Mouse (Mus musculus): Measurements from ENCODE around the gene Klhdc7a. TPM values are rescaled to one million over a fixed set of nuclear protein-coding genes. Genes with fewer than 3 reads are reported as not detected.

Gene Klhdc7a
- polyA plus RNA-seq, 1 experiment from 2014 or later = 5.8 TPM

DNA sequence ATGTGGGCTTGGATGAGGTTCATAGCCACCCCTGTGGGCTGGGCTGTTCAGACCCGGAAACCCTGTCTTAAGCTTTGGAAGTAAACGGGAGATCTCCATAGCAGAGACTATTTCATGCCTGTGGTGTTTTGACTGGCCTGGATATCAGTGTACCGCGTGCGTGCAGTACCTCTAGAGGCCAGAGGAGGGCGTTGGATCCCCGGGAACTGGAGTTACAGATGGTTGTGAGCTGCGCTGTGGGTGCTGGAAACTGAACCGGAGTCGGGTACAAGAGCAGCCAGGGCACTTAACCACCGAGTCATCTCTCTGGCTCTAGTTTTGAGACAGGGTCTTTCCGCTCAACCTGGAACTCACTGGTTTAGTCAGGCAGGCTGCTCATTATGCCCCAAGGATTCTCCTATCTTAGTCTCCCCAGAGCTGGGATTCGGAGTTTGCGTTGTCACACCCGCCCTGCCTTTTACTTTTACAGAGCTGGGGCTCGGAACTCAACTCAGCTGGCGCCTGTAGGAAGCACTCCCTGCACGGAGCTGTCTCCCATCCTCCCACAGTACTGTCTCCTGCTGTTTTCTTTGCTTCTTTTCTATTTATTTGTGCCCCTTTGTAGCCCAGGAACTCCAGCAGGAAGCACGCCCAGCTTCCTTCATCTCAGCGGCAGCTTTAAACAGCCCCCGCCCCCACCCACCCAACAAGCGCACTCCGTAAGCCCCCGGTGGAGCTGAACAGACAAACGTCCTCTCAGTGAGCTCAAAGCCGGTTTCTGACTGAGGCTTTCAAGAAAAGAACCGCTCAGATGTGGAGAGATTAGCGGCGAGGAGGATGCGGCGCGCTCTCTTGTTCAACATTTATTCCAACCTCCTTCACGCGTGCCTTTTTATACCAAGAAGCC is 42.3 kb downstream of the Klhdc7a start:
- WGBS = 16% methylated on average over 34 of the region's 34 CpGs
- H3K4me3 ChIP-seq (replicated peaks) = peak overlapping the region; percentile 26
- 0 out of 2 replicates have a peak overlapping the region, but pooled peaks have one; percentile 10 for H3K9ac ChIP-seq

DNA sequence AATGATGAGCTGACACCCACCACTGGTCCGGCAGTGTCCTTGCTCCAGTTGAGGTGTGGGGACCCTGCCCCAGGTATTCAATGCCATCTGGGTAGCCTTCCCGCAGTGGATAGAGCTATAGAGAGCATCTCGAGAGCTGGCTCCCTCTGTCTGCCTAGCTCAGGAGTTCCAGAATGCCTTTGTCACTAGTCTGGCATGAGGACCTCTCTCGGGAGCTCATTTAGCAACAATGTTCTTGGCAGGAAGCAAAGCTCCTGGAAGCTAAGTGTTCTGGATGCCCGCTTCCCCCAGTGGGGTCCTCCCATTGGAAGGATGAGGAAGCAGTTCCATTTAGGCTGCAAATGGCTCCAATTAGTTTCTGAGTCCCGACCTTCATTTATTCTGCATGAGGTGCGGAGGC is 51.1 kb downstream of the Klhdc7a start:
- no peak overlapping the region for H3K9ac ChIP-seq
- H3K4me2 ChIP-seq = no peak overlapping the region
- WGBS = 79% methylated on average over 7 of the region's 7 CpGs
- H3K36me3 ChIP-seq = no peaks in the 10 kb centered on the region
- no peak overlapping the region for H3K4me3 ChIP-seq (replicated peaks)
- no peak overlapping the region for H3K27ac ChIP-seq
- no peak for ATAC-seq (replicated peaks; ENCODE audit: low FRiP score)
- H3K4me1 ChIP-seq = no peaks in the 10 kb centered on the region
- H3K27me3 ChIP-seq = peaks cover 25% of the 10 kb centered on the region
- H3K9me3 ChIP-seq (replicated peaks) = no peaks in the 10 kb centered on the region

More for the DNA sequence above, 42.3 kb downstream of the Klhdc7a start:
- Histone ChIP-seq H3K9me3 (replicated peaks) (no peaks in the 10 kb centered on the region), H3K4me1 (peaks cover 15% of the 10 kb centered on the region), H3K27ac (no peak overlapping the region), H3K27me3 (peaks cover 45% of the 10 kb centered on the region), H3K36me3 (no peaks in the 10 kb centered on the region), H3K4me2 (peak overlapping the region; percentile 54)
- no peak for ATAC-seq (replicated peaks; ENCODE audit: low FRiP score)

MicroRNA genes within 50 kb of the gene (microRNA counts, 519-probe panel; counts per million panel counts)
- 2,429 counts per million, percentile 38 among the panel's probes with 10 or more counts for microRNA mmu-miR-2139

Small RNAs within 50 kb of the gene (microRNA-seq; reads per million reads assigned to microRNA genes)
- 0.44 reads per million for gene Mir2139

Other genes starting within 250 kb of the Klhdc7a start
- 0.05 and 0.10 TPM in 2 replicates for gene Pax7, start 134.5 kb downstream of the Klhdc7a start, polyA plus RNA-seq (2015; fragmentation: Nextera tagmentation; extraction: Ambion mirVana)